Mouse (Mus musculus) hematopoietic stem cell, adult 5-6 weeks (primary cell): ENCODE results near the gene As3mt. TPM values are rescaled to one million over a fixed set of nuclear protein-coding genes. Genes with fewer than 3 reads are reported as not detected.

ENCODE experiments used
- total RNA-seq: library from RNA; stranded (forward); fragments of 172-1452, 232-1000 nt; gene quantifications from 2 replicates; pipeline ENCODE4 v1.2.3, GENCODE M21; 2017

As3mt gene
- total RNA-seq, 1 experiment from 2014 or later = 62.6 TPM

Other genes starting within 250 kb of the As3mt start
- 18.0 and 21.6 TPM in 2 replicates for gene Trim8, start 205.8 kb upstream of the As3mt start, total RNA-seq
- gene Arl3, start 134.3 kb upstream of the As3mt start, total RNA-seq = 28.8 and 35.8 TPM in 2 replicates
- gene Sfxn2, start 134.1 kb upstream of the As3mt start, total RNA-seq = 7.8 and 12.5 TPM in 2 replicates
- 40.5 and 41.6 TPM in 2 replicates for gene Wbp1l, start 108.4 kb upstream of the As3mt start, total RNA-seq
- gene Cyp17a1, start 34.3 kb upstream of the As3mt start, total RNA-seq = not detected in 2 replicates
- 5.9 and 7.6 TPM in 2 replicates for gene Borcs7, start 17.6 kb upstream of the As3mt start, total RNA-seq
- gene Cnnm2, start 54.1 kb downstream of the As3mt start, total RNA-seq = 4.3 and 8.4 TPM in 2 replicates